Mouse (Mus musculus) forebrain, embryonic 11.5 days (tissue): ENCODE results near the gene Gm20388. TPM values are rescaled to one million over a fixed set of nuclear protein-coding genes. Genes with fewer than 3 reads are reported as not detected.

ENCODE experiments used
- ATAC-seq: fragments of 200-750 bp; cut with Nextera tagmentation; replicated peaks from 2 replicates; pipeline ENCODE4 v1.8.0; 2017; ENCODE audit warnings: moderate TSS enrichment; ENCODE audit not compliant: low FRiP score
- DNase-seq: peaks from one replicate; pipeline ENCODE4 v3.0.0-alpha.2; 2017; ENCODE audit warnings: low spot score
- H3K27ac ChIP-seq: fragments of 300-500 bp; sonication (generic); 2 replicates; pipeline ENCODE4 v1.5.1; 2014; ENCODE audit warnings: low read depth, low read length
- H3K27me3 ChIP-seq: fragments of 300-500 bp; sonication (generic); 2 replicates; pipeline ENCODE4 v1.6.1; 2014; ENCODE audit warnings: mild to moderate bottlenecking, low read length, mixed read lengths; ENCODE audit not compliant: control insufficient read depth, insufficient read depth
- H3K36me3 ChIP-seq: fragments of 300-500 bp; sonication (generic); 2 replicates; pipeline ENCODE4 v1.6.1; 2014; ENCODE audit warnings: mild to moderate bottlenecking, low read length, moderate library complexity, mixed read lengths; ENCODE audit not compliant: control insufficient read depth, insufficient read depth
- H3K4me1 ChIP-seq: fragments of 300-500 bp; sonication (generic); replicated peaks from 2 replicates; pipeline ENCODE4 v1.6.1; 2014; ENCODE audit warnings: low read length, mixed read lengths; ENCODE audit not compliant: control insufficient read depth, insufficient read depth
- H3K4me2 ChIP-seq: fragments of 300-500 bp; sonication (generic); 2 replicates; pipeline ENCODE4 v1.6.1; 2014; ENCODE audit warnings: low read depth, mild to moderate bottlenecking, low read length, moderate library complexity, mixed read lengths; ENCODE audit not compliant: severe bottlenecking
- H3K4me3 ChIP-seq: fragments of 300-500 bp; sonication (generic); 2 replicates; pipeline ENCODE4 v1.5.1; 2014; ENCODE audit warnings: low read depth, low read length
- H3K9ac ChIP-seq: fragments of 300-500 bp; sonication (generic); 2 replicates; pipeline ENCODE4 v1.6.1; 2014; ENCODE audit warnings: low read length
- H3K9me3 ChIP-seq: fragments of 300-500 bp; sonication (generic); 2 replicates; pipeline ENCODE4 v1.6.1; 2016; ENCODE audit warnings: low read length, mixed read lengths; ENCODE audit not compliant: control insufficient read depth
- WGBS: fragments of 180-500 bp; shearing (Covaris S2); extraction: QIAGEN DNeasy Blood & Tissue Kit; methylation state at CpG from one replicate; pipeline ENCODE4 v1.1.7; 2014; 5-methylcytosine and 5-hydroxymethylcytosine counted together
- polyA plus RNA-seq: library from polyadenylated mRNA; unstranded; fragments of >200 nt; fragmentation: Nextera tagmentation; extraction: Ambion mirVana; gene quantifications from 2 replicates; pipeline ENCODE4 v1.2.1, GENCODE M21; 2014

Gm20388 gene
- polyA plus RNA-seq, 1 experiment from 2014 or later, result not detected

GRCm38 (mm10) chr8:122056882-122057281 lies 2146.2 kb downstream of the Gm20388 start:
- Histone ChIP-seq H3K27ac (no peak overlapping the region), H3K4me3 (no peak overlapping the region), H3K36me3 (no peaks in the 10 kb centered on the region), H3K4me1 (no peaks in the 10 kb centered on the region), H3K9ac (no peak overlapping the region), H3K9me3 (no peaks in the 10 kb centered on the region), H3K4me2 (no peak overlapping the region), H3K27me3 (no peaks in the 10 kb centered on the region)
- ATAC-seq (no peak), DNase-seq (no peak)
- WGBS, result 75% methylated on average over 7 of the region's 7 CpGs

DNA sequence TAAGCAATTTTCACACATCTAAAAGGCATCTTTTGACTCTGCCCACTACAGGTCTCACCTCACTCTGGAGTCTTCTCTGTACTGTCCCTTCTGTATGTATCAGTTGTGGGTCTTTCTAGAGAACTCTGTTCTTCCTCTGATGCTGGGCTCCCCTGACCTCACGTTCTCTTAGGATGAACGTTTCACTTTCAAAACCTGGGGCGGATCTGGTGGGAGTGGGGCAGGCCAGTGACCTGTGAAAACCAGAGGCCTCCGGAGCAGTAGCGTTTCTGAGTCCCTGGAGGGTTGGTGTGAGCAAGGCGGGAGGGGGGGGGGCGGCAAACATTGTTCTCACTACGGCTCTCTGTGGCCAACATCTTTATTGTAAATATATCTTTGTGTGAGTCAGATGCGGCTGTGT lies 2147.9 kb downstream of the Gm20388 start:
- Histone ChIP-seq H3K4me2 (no peak overlapping the region), H3K36me3 (no peaks in the 10 kb centered on the region), H3K4me3 (no peak overlapping the region), H3K9ac (no peak overlapping the region), H3K4me1 (no peaks in the 10 kb centered on the region), H3K27me3 (no peaks in the 10 kb centered on the region), H3K27ac (no peak overlapping the region), H3K9me3 (no peaks in the 10 kb centered on the region)
- ATAC-seq (no peak), DNase-seq (no peak)
- 60% methylated on average over 9 of the region's 9 CpGs for WGBS

DNA sequence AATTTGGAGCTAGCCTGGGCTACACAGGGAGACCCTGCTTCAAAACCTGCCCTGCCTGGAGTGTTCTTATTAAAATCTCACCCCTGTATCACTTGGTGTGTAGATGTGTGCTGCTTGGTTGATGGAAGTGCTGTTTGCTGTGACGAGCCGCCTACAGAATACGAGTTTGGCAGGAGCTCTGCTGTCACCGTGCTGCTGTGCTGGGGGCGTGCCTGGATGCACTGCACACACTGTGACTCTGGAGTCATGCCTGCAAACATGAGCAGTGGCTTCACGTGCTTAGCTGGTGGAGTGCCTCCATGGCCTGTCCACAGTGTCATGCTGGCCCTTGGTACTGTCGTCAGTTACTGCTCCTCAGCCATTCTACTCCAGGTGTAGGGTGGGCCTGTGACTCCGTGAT lies 2148.3 kb downstream of the Gm20388 start:
- H3K4me1 ChIP-seq, result no peaks in the 10 kb centered on the region
- H3K4me3 ChIP-seq, result no peak overlapping the region
- 87% methylated on average over 8 of the region's 8 CpGs for WGBS
- H3K9ac ChIP-seq, result no peak overlapping the region
- no peaks in the 10 kb centered on the region for H3K27me3 ChIP-seq
- H3K36me3 ChIP-seq, result no peaks in the 10 kb centered on the region
- H3K27ac ChIP-seq, result no peak overlapping the region
- no peaks in the 10 kb centered on the region for H3K9me3 ChIP-seq
- DNase-seq (no peak), ATAC-seq (no peak)
- no peak overlapping the region for H3K4me2 ChIP-seq

- H3K4me2 ChIP-seq, result no peak overlapping the region
- no peak overlapping the region for H3K27ac ChIP-seq
- H3K4me1 ChIP-seq, result no peaks in the 10 kb centered on the region
- no peaks in the 10 kb centered on the region for H3K36me3 ChIP-seq
- no peak overlapping the region for H3K9ac ChIP-seq
- WGBS, result 83% methylated on average over 12 of the region's 12 CpGs
- no peak overlapping the region for H3K4me3 ChIP-seq
- DNase-seq, result no peak
- H3K9me3 ChIP-seq, result no peaks in the 10 kb centered on the region
- H3K27me3 ChIP-seq, result no peaks in the 10 kb centered on the region
- no peak for ATAC-seq
Measured at GRCm38 (mm10) chr8:122062508-122063223, 2152.0 kb downstream of the Gm20388 start.

DNA sequence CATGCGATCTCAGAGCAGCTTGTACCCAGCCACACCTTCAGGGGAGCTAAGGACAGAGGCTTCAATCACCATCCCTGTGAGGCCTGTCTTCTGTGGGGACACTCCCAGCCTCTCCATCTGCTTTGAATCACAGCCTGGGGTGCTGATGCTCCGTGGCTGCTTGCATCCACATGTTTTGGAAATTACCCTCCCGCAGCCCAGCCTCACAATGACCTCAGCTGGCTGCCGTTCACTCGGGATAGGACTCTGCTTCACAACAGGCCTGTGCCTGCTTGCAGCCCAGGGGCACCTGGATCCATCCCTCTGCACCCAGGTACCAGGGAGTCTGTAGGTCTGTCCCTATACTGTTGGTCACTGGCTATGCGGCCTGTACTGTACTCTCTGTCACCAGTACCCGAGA lies 2153.7 kb downstream of the Gm20388 start:
- no peak overlapping the region for H3K4me3 ChIP-seq
- no peak overlapping the region for H3K9ac ChIP-seq
- WGBS, result 71% methylated on average over 7 of the region's 7 CpGs
- H3K4me1 ChIP-seq, result no peaks in the 10 kb centered on the region
- H3K36me3 ChIP-seq, result no peaks in the 10 kb centered on the region
- H3K9me3 ChIP-seq, result no peaks in the 10 kb centered on the region
- DNase-seq (no peak), ATAC-seq (no peak)
- no peaks in the 10 kb centered on the region for H3K27me3 ChIP-seq
- H3K4me2 ChIP-seq, result no peak overlapping the region
- H3K27ac ChIP-seq, result no peak overlapping the region

DNA sequence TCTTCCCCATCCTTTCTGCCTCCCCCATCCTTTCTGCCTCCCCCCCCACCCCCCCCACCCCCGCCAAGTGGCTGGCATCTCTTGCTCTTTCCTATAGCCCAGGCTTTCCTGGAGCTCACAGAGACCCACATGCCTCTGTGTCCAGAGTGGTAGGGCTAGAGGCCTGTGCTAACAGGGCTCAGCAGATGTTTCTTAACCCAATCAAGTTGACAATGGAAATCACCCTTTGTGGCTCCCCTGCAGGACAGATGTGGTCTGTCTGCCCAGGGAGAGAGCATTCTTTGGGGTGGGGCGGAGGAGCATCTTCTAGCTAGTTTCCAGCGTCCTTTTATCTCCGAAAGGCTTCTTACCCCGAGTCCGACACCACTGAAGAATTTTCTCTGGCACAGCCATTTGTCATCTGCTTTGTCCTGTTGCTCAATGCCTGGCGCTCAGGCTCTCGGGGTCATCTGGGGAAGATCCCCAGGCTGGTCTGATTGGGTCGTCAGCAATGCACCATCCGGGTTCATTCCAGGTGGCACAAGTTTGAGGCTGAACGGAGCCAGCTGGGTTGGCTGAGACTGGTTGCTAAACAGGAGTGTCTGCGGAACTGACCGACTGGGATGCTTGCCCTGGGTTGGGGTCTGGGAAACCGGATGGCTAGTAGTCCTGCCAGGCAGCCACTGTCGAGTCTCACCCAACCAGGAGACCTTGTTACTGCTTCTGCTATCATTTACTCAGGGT lies 2157.3 kb downstream of the Gm20388 start:
- no peak overlapping the region for H3K27ac ChIP-seq
- DNase-seq (no peak), ATAC-seq (no peak)
- no peaks in the 10 kb centered on the region for H3K4me1 ChIP-seq
- no peak overlapping the region for H3K4me2 ChIP-seq
- 82% methylated on average over 15 of the region's 15 CpGs for WGBS
- H3K27me3 ChIP-seq, result no peaks in the 10 kb centered on the region
- no peaks in the 10 kb centered on the region for H3K36me3 ChIP-seq
- no peak overlapping the region for H3K9ac ChIP-seq
- H3K4me3 ChIP-seq, result no peak overlapping the region
- H3K9me3 ChIP-seq, result no peaks in the 10 kb centered on the region

DNA sequence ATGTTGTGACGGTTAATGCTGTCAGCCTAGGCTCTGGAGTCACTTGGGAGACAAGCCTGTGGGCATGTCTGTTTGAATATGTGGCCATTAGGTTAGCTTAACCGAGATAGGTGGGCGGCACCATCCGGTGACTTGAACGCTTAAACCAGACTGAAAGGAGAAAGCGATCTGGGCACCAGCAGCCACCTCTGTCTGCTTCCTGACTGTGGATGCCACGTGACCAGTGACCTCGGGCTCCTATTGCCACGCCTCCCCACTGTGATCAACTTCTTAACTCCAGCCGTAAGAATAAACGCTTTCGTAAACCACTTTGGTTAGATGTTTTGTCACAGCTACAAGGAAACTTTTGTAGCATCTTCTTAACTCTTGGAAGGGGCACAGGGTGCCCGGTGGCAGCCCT lies 2158.0 kb downstream of the Gm20388 start:
- Histone ChIP-seq H3K9me3 (no peaks in the 10 kb centered on the region), H3K4me3 (no peak overlapping the region), H3K4me2 (no peak overlapping the region), H3K36me3 (no peaks in the 10 kb centered on the region), H3K27ac (no peak overlapping the region), H3K27me3 (no peaks in the 10 kb centered on the region), H3K9ac (no peak overlapping the region), H3K4me1 (no peaks in the 10 kb centered on the region)
- 82% methylated on average over 13 of the region's 13 CpGs for WGBS
- ATAC-seq (no peak), DNase-seq (no peak)

DNA sequence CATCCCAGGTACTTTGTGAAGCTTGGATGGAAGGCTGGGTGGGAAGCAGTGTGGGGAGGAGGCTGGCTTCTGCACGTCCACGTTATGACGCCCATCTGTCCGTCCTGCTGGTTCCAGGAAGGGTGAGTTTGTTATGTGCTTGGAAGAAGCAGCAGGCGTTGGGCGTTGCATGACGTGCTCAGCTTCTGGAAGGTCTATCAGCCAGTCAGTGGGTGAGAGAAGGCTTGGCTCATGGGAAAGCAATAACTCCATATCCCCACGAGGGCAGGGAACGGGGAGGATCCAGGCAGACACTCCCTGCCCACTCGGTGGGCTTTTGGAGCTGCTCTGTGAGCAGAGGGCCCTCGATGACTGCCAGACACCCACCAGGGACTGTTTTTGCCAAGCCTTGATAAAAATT lies 2158.6 kb downstream of the Gm20388 start:
- H3K27me3 ChIP-seq, result no peaks in the 10 kb centered on the region
- no peak overlapping the region for H3K4me3 ChIP-seq
- no peaks in the 10 kb centered on the region for H3K4me1 ChIP-seq
- H3K36me3 ChIP-seq, result no peaks in the 10 kb centered on the region
- no peak overlapping the region for H3K4me2 ChIP-seq
- no peaks in the 10 kb centered on the region for H3K9me3 ChIP-seq
- H3K27ac ChIP-seq, result no peak overlapping the region
- no peak for DNase-seq
- no peak for ATAC-seq
- WGBS, result 89% methylated on average over 11 of the region's 11 CpGs
- no peak overlapping the region for H3K9ac ChIP-seq

GRCm38 (mm10) chr8:122071193-122071592 lies 2160.6 kb downstream of the Gm20388 start:
- no peaks in the 10 kb centered on the region for H3K27me3 ChIP-seq
- ATAC-seq, result no peak
- no peak for DNase-seq
- H3K36me3 ChIP-seq, result no peaks in the 10 kb centered on the region
- no peak overlapping the region for H3K27ac ChIP-seq
- no peak overlapping the region for H3K9ac ChIP-seq
- WGBS, result 68% methylated on average over 4 of the region's 4 CpGs
- H3K4me3 ChIP-seq, result no peak overlapping the region
- H3K9me3 ChIP-seq, result no peaks in the 10 kb centered on the region
- no peak overlapping the region for H3K4me2 ChIP-seq
- H3K4me1 ChIP-seq, result no peaks in the 10 kb centered on the region
